Mouse (Mus musculus) monocyte, adult 5-6 weeks (primary cell): Measurements from ENCODE around the gene Lypd1. TPM values are rescaled to one million over a fixed set of nuclear protein-coding genes. Genes with fewer than 3 reads are reported as not detected.

Experiments
- ATAC-seq: fragments of 153-309, 156-312 bp; replicated peaks from 2 replicates; pipeline ENCODE4 v1.8.0; 2017; ENCODE audit warnings: mild to moderate bottlenecking; ENCODE audit not compliant: low TSS enrichment, insufficient number of reproducible peaks, severe bottlenecking, poor library complexity, low FRiP score
- total RNA-seq: library from RNA; stranded (forward); fragments of 200-1000, 200-491, 200-594 nt; gene quantifications from 3 replicates; pipeline ENCODE4 v1.2.3, GENCODE M21; 2017

Gene Lypd1
- total RNA-seq, 1 experiment from 2014 or later: not detected

DNA sequence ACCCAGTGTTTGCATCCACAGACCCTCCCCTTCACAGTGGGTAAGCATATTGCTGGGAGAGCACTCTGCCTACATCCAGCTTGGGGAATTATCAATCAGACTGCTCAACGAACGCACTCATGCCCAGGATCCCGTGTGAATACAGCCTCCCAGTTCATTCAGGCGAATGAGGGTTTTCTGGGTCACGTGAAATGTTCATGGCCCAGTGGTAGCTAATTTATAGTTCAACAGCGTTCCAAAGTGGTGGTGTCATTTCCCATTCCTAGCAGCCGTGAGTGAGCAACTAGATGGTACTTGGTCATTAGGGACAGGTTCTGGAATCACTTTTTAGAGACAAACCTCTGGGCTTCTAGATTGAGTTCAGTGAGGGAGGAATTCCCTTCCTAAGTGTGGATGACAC is 91.8 kb downstream of the Lypd1 start:
- no peak for ATAC-seq

Other genes starting within 250 kb of the Lypd1 start
- not detected in 3 replicates for gene Gpr39, start 236.1 kb downstream of the Lypd1 start, total RNA-seq